Mouse (Mus musculus): ENCODE measurements at regions not wholly inside any gene's neighbourhood (a gene's known extent, or its start where the extent isn't known, plus 50 kb on each side); places are given as distances from the start of the nearest gene placed in this dataset.
A peak's percentile ranks its signal among the peaks of the same experiment; 100 is the strongest.

- no peak for DNase-seq (ENCODE audit: extremely low read depth, low read depth, low spot score)
Measured at GRCm38 (mm10) chr1:169338461-169338860, 192.8 kb downstream of the Nuf2 start.

- no peak for DNase-seq (ENCODE audit: extremely low read depth, low read depth, low spot score)
Measured at GRCm38 (mm10) chr1:169332165-169332564, 199.1 kb downstream of the Nuf2 start.

- DNase-seq (ENCODE audit: extremely low read depth, low read depth, low spot score) = no peak
Measured at GRCm38 (mm10) chr1:169313241-169313640, 218.0 kb downstream of the Nuf2 start.

- DNase-seq (ENCODE audit: extremely low read depth, low read depth, low spot score) = no peak
Measured at GRCm38 (mm10) chr1:169283440-169283839, 247.8 kb downstream of the Nuf2 start.

- DNase-seq (ENCODE audit: extremely low read depth, low read depth, low spot score) = no peak
Measured at GRCm38 (mm10) chr1:169270750-169271149, 260.5 kb downstream of the Nuf2 start.

- DNase-seq (ENCODE audit: extremely low read depth, low read depth, low spot score) = no peak
Measured at GRCm38 (mm10) chr1:169263984-169264660, 267.1 kb downstream of the Nuf2 start.

GRCm38 (mm10) chr1:169254250-169254937 lies 276.9 kb downstream of the Nuf2 start:
- DNase-seq (ENCODE audit: extremely low read depth, low read depth, low spot score) = no peak

GRCm38 (mm10) chr1:169252189-169252588 lies 279.1 kb downstream of the Nuf2 start:
- DNase-seq (ENCODE audit: extremely low read depth, low read depth, low spot score) = no peak

- DNase-seq (ENCODE audit: extremely low read depth, low read depth, low spot score) = no peak
Measured at GRCm38 (mm10) chr1:169249021-169249420, 282.2 kb downstream of the Nuf2 start.

- DNase-seq (ENCODE audit: extremely low read depth, low read depth, low spot score) = no peak
Measured at GRCm38 (mm10) chr1:169240377-169240776, 290.9 kb downstream of the Nuf2 start.

GRCm38 (mm10) chr1:169238671-169239090 lies 292.6 kb downstream of the Nuf2 start:
- DNase-seq (ENCODE audit: extremely low read depth, low read depth, low spot score) = no peak

- DNase-seq (ENCODE audit: extremely low read depth, low read depth, low spot score) = no peak
Measured at GRCm38 (mm10) chr1:169235276-169235681, 296.0 kb downstream of the Nuf2 start.

- DNase-seq (ENCODE audit: extremely low read depth, low read depth, low spot score) = no peak
Measured at GRCm38 (mm10) chr1:169233368-169233767, 297.9 kb downstream of the Nuf2 start.

- DNase-seq (ENCODE audit: extremely low read depth, low read depth, low spot score) = no peak
Measured at GRCm38 (mm10) chr1:169230097-169230496, 301.2 kb downstream of the Nuf2 start.

GRCm38 (mm10) chr1:169224431-169224830 lies 306.8 kb downstream of the Nuf2 start:
- no peak for DNase-seq (ENCODE audit: extremely low read depth, low read depth, low spot score)

GRCm38 (mm10) chr1:169187658-169188057 lies 343.6 kb downstream of the Nuf2 start:
- no peak for DNase-seq (ENCODE audit: extremely low read depth, low read depth, low spot score)

GRCm38 (mm10) chr1:169170405-169170804 lies 360.9 kb downstream of the Nuf2 start:
- DNase-seq (ENCODE audit: extremely low read depth, low read depth, low spot score) = no peak

- DNase-seq (ENCODE audit: extremely low read depth, low read depth, low spot score) = no peak
Measured at GRCm38 (mm10) chr1:169168033-169168432, 363.2 kb downstream of the Nuf2 start.

- DNase-seq (ENCODE audit: extremely low read depth, low read depth, low spot score) = peak; percentile 91
Measured at GRCm38 (mm10) chr1:169166041-169166850, 365.0 kb downstream of the Nuf2 start.

GRCm38 (mm10) chr1:169160858-169161257 lies 370.4 kb downstream of the Nuf2 start:
- no peak for DNase-seq (ENCODE audit: extremely low read depth, low read depth, low spot score)

GRCm38 (mm10) chr1:169160220-169160619 lies 371.0 kb downstream of the Nuf2 start:
- DNase-seq (ENCODE audit: extremely low read depth, low read depth, low spot score) = no peak

- no peak for DNase-seq (ENCODE audit: extremely low read depth, low read depth, low spot score)
Measured at GRCm38 (mm10) chr1:169159786-169160185, 371.5 kb downstream of the Nuf2 start.
